Mouse (Mus musculus): Measurements from ENCODE around the gene Chmp4b. TPM values are rescaled to one million over a fixed set of nuclear protein-coding genes. Genes with fewer than 3 reads are reported as not detected.

Gene Chmp4b
- 10 to 100 TPM; 11.1 to 11.4 TPM for polyA plus RNA-seq (2017; shearing (Covaris generic))

DNA sequence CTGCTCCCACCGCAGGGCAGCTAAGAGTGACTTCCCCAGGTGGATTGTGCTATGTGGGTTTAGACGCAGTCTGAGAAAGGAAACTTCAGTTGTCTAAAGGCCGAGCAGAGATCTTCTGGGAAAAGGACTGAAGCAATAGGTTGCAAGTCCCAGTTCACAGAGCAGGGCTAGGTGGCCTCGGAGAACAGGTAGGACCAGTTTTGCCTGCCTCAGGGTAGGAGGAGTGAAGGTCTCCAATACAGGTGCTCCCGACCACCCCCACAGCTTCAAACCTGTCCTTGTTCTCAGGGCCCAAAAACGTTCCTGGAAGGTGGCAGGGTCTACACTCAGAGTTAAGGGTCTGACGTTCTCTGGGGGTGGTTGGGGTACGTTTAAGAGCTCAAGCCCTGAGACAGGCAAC, at the start of gene Chmp4b:
Gene Chmp4b, plus strand, starts transcription at position 343 of the 400 bp plus-strand sequence.

DNA sequence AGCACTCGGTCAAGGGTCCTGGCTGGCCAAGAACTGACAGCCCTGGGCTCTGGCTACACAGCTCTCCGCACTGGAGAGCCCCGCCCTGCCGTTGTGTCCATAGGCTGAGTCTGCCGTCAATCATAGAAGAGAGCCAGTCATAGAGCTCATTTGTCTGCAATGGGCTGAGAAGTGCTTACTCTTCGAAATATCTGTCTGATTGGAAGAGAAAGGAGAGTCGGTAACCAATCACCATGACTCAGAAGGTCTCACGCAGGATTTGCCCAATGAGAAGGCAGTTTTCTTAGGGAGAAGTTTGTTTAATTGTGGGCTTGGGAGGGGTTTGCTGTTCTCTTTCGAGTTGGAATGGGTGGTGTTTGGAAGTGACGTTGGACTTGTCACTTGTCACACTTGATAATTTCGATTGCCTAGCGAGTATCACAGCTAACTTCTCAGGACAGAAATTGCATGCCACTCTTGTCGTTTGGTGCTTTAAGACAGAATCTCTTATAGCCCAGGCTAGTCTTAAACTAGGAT, 47.8 kb upstream of the Chmp4b start, which contains the start of gene Pxmp4:
Gene Pxmp4, minus strand, starts transcription at position 71 of the 516 bp plus-strand sequence.

GRCm38 (mm10) chr2:154613118-154614115, 38.1 kb upstream of the Chmp4b start, which contains the start of the genes Zfp341 and 4930519P11Rik:
Gene Zfp341, plus strand, starts transcription at chr2:154613297.
Gene 4930519P11Rik, minus strand, starts transcription at chr2:154613437.

Other genes starting within 250 kb of the Chmp4b start
- under 1 TPM; 0.07 to 0.33 TPM for gene Snta1, start 243.6 kb upstream of the Chmp4b start, polyA plus RNA-seq (2017; shearing (Covaris generic))
- 10 to 100 TPM; 19.7 to 21.4 TPM for gene Cbfa2t2, start 215.2 kb upstream of the Chmp4b start, polyA plus RNA-seq (2017; shearing (Covaris generic))
- gene 1700003F12Rik, start 104.6 kb upstream of the Chmp4b start, polyA plus RNA-seq (2017; shearing (Covaris generic)): 1 to 10 TPM; 1.2 to 2.8 TPM
- gene Actl10, start 99.9 kb upstream of the Chmp4b start, polyA plus RNA-seq (2017; shearing (Covaris generic)): 1 to 10 TPM in 1 of 2 experiments, under 1 TPM in 1; 0.13 to 2.1 TPM
- gene Necab3, start 92.8 kb upstream of the Chmp4b start, polyA plus RNA-seq (2017; shearing (Covaris generic)): 1 to 10 TPM in 1 of 2 experiments, under 1 TPM in 1; 0.61 to 2.0 TPM
- gene E2f1, start 81.8 kb upstream of the Chmp4b start, polyA plus RNA-seq (2017; shearing (Covaris generic)): 1 to 10 TPM; 1.8 to 5.7 TPM
- gene Pxmp4, start 48.0 kb upstream of the Chmp4b start, polyA plus RNA-seq (2017; shearing (Covaris generic)): 10 to 100 TPM; 16.4 to 20.1 TPM
- 1 to 10 TPM in 1 of 2 experiments, under 1 TPM in 1; 0.98 to 1.6 TPM for gene Zfp341, start 38.4 kb upstream of the Chmp4b start, polyA plus RNA-seq (2017; shearing (Covaris generic))
- gene 4930519P11Rik, start 38.3 kb upstream of the Chmp4b start, polyA plus RNA-seq (2017; shearing (Covaris generic)): under 1 TPM; 0.34 to 0.60 TPM
- 1 to 10 TPM in 1 of 2 experiments, not detected in 1; 1.1 TPM for gene Gm14214, start 118.3 kb downstream of the Chmp4b start, polyA plus RNA-seq (2017; shearing (Covaris generic))
- 100 to 1,000 TPM; 111 to 141 TPM for gene Raly, start 139.4 kb downstream of the Chmp4b start, polyA plus RNA-seq (2017; shearing (Covaris generic))
- not detected for gene a, start 139.7 kb downstream of the Chmp4b start, polyA plus RNA-seq (2017; shearing (Covaris generic))
- gene Eif2s2, start 241.2 kb downstream of the Chmp4b start, polyA plus RNA-seq (2017; shearing (Covaris generic)): 10 to 100 TPM; 43.4 to 58.2 TPM